Mouse (Mus musculus): ENCODE data around the gene Ddx39b. TPM values are rescaled to one million over a fixed set of nuclear protein-coding genes. Genes with fewer than 3 reads are reported as not detected.

Gene Ddx39b
- total and polyA plus RNA-seq, 3 experiments: 208 to 411 (median 242) TPM

GRCm38 (mm10) chr17:35253293-35254093 lies 11.9 kb downstream of the Ddx39b start:
- in situ Hi-C loops (cut with MboI; ENCODE audit: low pct_ligation_motif_present, low pct_unique_long_range_greater_than_20kb, low sequenced_read_pairs): loop anchor here (5.0 kb wide), 1 partner anchor 49 kb away; no protein-coding TSS in a partner anchor
- Histone ChIP-seq H3K9ac (ENCODE audit: insufficient read depth, low read depth) (no peak overlapping the region), H3K27ac (ENCODE audit: insufficient read depth, low read depth) (no peak overlapping the region)

GRCm38 (mm10) chr17:35254241-35255098 lies 12.9 kb downstream of the Ddx39b start:
- H3K27ac ChIP-seq (ENCODE audit: insufficient read depth, low read depth): no peak overlapping the region
- H3K9ac ChIP-seq (ENCODE audit: insufficient read depth, low read depth): no peak overlapping the region
- peaks cover 4% of the 10 kb centered on the region for H3K27me3 ChIP-seq (replicated peaks)
- peaks cover 5 to 9% of the 10 kb centered on the region in 2 experiments for H3K4me1 ChIP-seq (ENCODE audit: control insufficient read depth in 1 of 2, insufficient read depth in 2 of 2)
- no peak overlapping the region for H3K4me3 ChIP-seq (replicated peaks in 1 of 3; ENCODE audit: low read depth in 2 of 3, low read length in 2 of 3, poor library complexity in 1 of 3)
- H3K36me3 ChIP-seq (replicated peaks in 1 of 2; ENCODE audit: control insufficient read depth in 1 of 2, insufficient read depth in 1 of 2, low read length in 1 of 2): peaks cover 43 to 49% of the 10 kb centered on the region in 2 experiments
- peak; percentile 81 for DNase-seq (ENCODE audit: extremely low read depth)
- TF ChIP-seq POLR2AphosphoS2 (IDR thresholded peaks at IDR 0.05; ENCODE audit: low read depth, low read length) (peak; percentile 92), SMC3 (IDR thresholded peaks at IDR 0.05; ENCODE audit: low read depth, low read length) (peak; percentile 92), USF1 (IDR thresholded peaks at IDR 0.05; ENCODE audit: low read depth, low read length) (no peak), MXI1 (IDR thresholded peaks at IDR 0.05; ENCODE audit: low read depth, low read length) (peak; percentile 36; the same call in 1 of the 2 replicates), BHLHE40 (IDR thresholded peaks at IDR 0.05; ENCODE audit: low read depth, low read length) (peak; percentile 43; the same call in 1 of the 2 replicates), ZKSCAN1 (IDR thresholded peaks at IDR 0.05; ENCODE audit: borderline replicate concordance, low read depth, low read length) (no peak), POLR2A (IDR thresholded peaks at IDR 0.05; ENCODE audit: low read depth, low read length) (peak; percentile 26; the same call in 1 of the 2 replicates), CTCF (conservative IDR thresholded peaks at IDR 0.05 in 1 of 2, IDR thresholded peaks at IDR 0.05 in 1 of 2; ENCODE audit: low read depth in 2 of 2, low read length in 2 of 2) (peak; percentile 94 to 97), RAD21 (IDR thresholded peaks at IDR 0.05; ENCODE audit: low read depth, low read length) (peak; percentile 62)
- no peak overlapping the region for H3K4me2 ChIP-seq (ENCODE audit: insufficient read depth, low read depth, poor library complexity, severe bottlenecking)
- dilution Hi-C loops (cut with MboI; ENCODE audit: extremely low pct_ligation_motif_present, extremely low pct_unique_long_range_greater_than_20kb, low sequenced_read_pairs): no loop called here
- H3K79me2 ChIP-seq (replicated peaks; ENCODE audit: control insufficient read depth, extremely low read depth, insufficient read depth, poor library complexity, severe bottlenecking): no peaks in the 10 kb centered on the region
- in situ Hi-C loops (cut with MboI; ENCODE audit: low pct_ligation_motif_present, low pct_unique_long_range_greater_than_20kb, low sequenced_read_pairs): loop anchor here (5.0 kb wide), 1 partner anchor 48 kb away; no protein-coding TSS in a partner anchor
- no peaks in the 10 kb centered on the region for H3K9me3 ChIP-seq (replicated peaks; ENCODE audit: low read length)

More at GRCm38 (mm10) chr17:35253293-35254093, 11.9 kb downstream of the Ddx39b start:
- dilution Hi-C loops (cut with MboI; ENCODE audit: extremely low pct_ligation_motif_present, extremely low pct_unique_long_range_greater_than_20kb, low sequenced_read_pairs): no loop called here
- Histone ChIP-seq H3K4me2 (ENCODE audit: insufficient read depth, low read depth, poor library complexity, severe bottlenecking) (no peak overlapping the region), H3K79me2 (replicated peaks; ENCODE audit: control insufficient read depth, extremely low read depth, insufficient read depth, poor library complexity, severe bottlenecking) (no peaks in the 10 kb centered on the region), H3K27me3 (replicated peaks) (peaks cover 11% of the 10 kb centered on the region), H3K4me3 (replicated peaks in 1 of 3; ENCODE audit: low read depth in 2 of 3, low read length in 2 of 3, poor library complexity in 1 of 3) (no peak overlapping the region), H3K4me1 (ENCODE audit: control insufficient read depth in 1 of 2, insufficient read depth in 2 of 2) (peaks cover 3% of the 10 kb centered on the region in 2 experiments; a peak in 1 of 4 replicates), H3K9me3 (replicated peaks; ENCODE audit: low read length) (no peaks in the 10 kb centered on the region), H3K36me3 (replicated peaks in 1 of 2; ENCODE audit: control insufficient read depth in 1 of 2, insufficient read depth in 1 of 2, low read length in 1 of 2) (peaks cover 53 to 59% of the 10 kb centered on the region in 2 experiments)
- no peak for TF ChIP-seq RCOR1 (conservative IDR thresholded peaks at IDR 0.05; ENCODE audit: low read depth, low read length)
- TF ChIP-seq CHD2 (IDR thresholded peaks at IDR 0.05; ENCODE audit: low read length): no peak
- no peak for TF ChIP-seq TCF12 (IDR thresholded peaks at IDR 0.05; ENCODE audit: low read depth, low read length)
- no peak for TF ChIP-seq ZKSCAN1 (IDR thresholded peaks at IDR 0.05; ENCODE audit: borderline replicate concordance, low read depth, low read length)
- no peak for TF ChIP-seq USF1 (IDR thresholded peaks at IDR 0.05; ENCODE audit: low read depth, low read length)
- TF ChIP-seq POLR2AphosphoS2 (IDR thresholded peaks at IDR 0.05; ENCODE audit: low read depth, low read length): no peak
- DNase-seq (ENCODE audit: extremely low read depth): no peak

Data from CH12.LX (cell line).